Mouse (Mus musculus): ENCODE measurements around the gene Cyb5b. TPM values are rescaled to one million over a fixed set of nuclear protein-coding genes. Genes with fewer than 3 reads are reported as not detected.
A peak's percentile ranks its signal among the peaks of the same experiment; 100 is the strongest.
"Not testable (repeated sequence)": the region's sequence is repeated elsewhere in the genome, so short reads cannot be mapped to it uniquely, and the experiment has no call there.

Gene Cyb5b
- 27.8 and 44.9 TPM in 2 replicates for total RNA-seq (2012; rRNA removed)

- TF ChIP-seq HCFC1 (IDR thresholded peaks at IDR 0.05; ENCODE audit: borderline replicate concordance, insufficient read depth, low read length), result peak; percentile 35; the same call in 1 of the 2 replicates
- TF ChIP-seq CHD2 (IDR thresholded peaks at IDR 0.05; ENCODE audit: low read depth, low read length), result peak; percentile 69; the same call in 1 of the 2 replicates
- no peak for TF ChIP-seq ZC3H11A (IDR thresholded peaks at IDR 0.05; ENCODE audit: borderline replicate concordance, low read depth, low read length)
- TF ChIP-seq MAFK (IDR thresholded peaks at IDR 0.05; ENCODE audit: insufficient read depth, low read depth, low read length), result no peak
- no peak for TF ChIP-seq ZNF384 (IDR thresholded peaks at IDR 0.05; ENCODE audit: low read depth, low read length)
- no peaks in the 10 kb centered on the region for H3K9me3 ChIP-seq (ENCODE audit: control insufficient read depth, insufficient read depth, low read depth, low read length)
- in situ Hi-C loops (cut with MboI; ENCODE audit: low sequenced_read_pairs in 2 of 2, unreplicated experiment in 2 of 2), result no loop called here
- peak within 1 kb of the TSS; percentile 94 for H3K9ac ChIP-seq (ENCODE audit: insufficient read depth, low read depth, low read length, poor library complexity, severe bottlenecking)
- H3K27ac ChIP-seq (ENCODE audit: insufficient read depth, low read depth, low read length, poor library complexity, severe bottlenecking), result peak within 1 kb of the TSS; percentile 62
- peaks cover 0 to 2% of the 10 kb centered on the region in 2 experiments; a peak in 1 of 4 replicates for H3K4me1 ChIP-seq (ENCODE audit: control insufficient read depth in 2 of 2, insufficient read depth in 2 of 2, low read length in 2 of 2, poor library complexity in 1 of 2)
- DNase-seq (ENCODE audit: low read depth, low spot score), result peak; percentile 88
- H3K36me3 ChIP-seq (ENCODE audit: control insufficient read depth, insufficient read depth, low read length, poor library complexity, severe bottlenecking), result peaks cover 12% of the 10 kb centered on the region
- H3K4me3 ChIP-seq (ENCODE audit: insufficient read depth in 1 of 2, low read depth in 1 of 2, low read length in 2 of 2, poor library complexity in 1 of 2, severe bottlenecking in 1 of 2), result peak within 1 kb of the TSS; percentile 94 to 99
Measured at GRCm38 (mm10) chr8:107150404-107151157, at the start of gene Cyb5b. TSS of gene Cyb5b (plus strand) at chr8:107150640.

DNA sequence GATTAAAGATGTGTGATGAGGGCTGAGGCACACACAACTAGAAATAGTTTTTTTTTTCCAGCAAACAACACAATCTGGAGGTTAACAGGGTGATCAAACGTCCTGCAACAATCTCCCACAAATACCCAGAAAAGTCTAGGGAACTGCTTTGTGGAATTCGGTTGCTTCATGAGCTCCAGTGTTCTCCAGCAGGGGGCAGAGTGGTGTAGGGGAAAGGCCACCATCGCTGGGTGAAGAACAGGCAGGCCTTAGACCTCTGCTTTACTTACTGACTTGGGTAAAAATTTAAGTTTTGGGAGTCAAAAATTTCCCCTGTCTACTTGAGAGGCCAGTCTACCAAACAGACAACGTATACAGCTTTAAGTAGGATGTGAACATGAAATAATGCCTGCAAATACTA is 45.9 kb upstream of the Cyb5b start:
- Histone ChIP-seq H3K4me3 (ENCODE audit: insufficient read depth in 1 of 2, low read depth in 1 of 2, low read length in 2 of 2, poor library complexity in 1 of 2, severe bottlenecking in 1 of 2) (no peak overlapping the region), H3K9me3 (ENCODE audit: control insufficient read depth, insufficient read depth, low read depth, low read length) (no peaks in the 10 kb centered on the region), H3K27ac (ENCODE audit: insufficient read depth, low read depth, low read length, poor library complexity, severe bottlenecking) (no peak overlapping the region), H3K4me1 (ENCODE audit: control insufficient read depth in 2 of 2, insufficient read depth in 2 of 2, low read length in 2 of 2, poor library complexity in 1 of 2) (peaks cover 0 to 6% of the 10 kb centered on the region in 2 experiments; a peak in 1 of 4 replicates), H3K36me3 (ENCODE audit: control insufficient read depth, insufficient read depth, low read length, poor library complexity, severe bottlenecking) (no peaks in the 10 kb centered on the region), H3K9ac (ENCODE audit: insufficient read depth, low read depth, low read length, poor library complexity, severe bottlenecking) (no peak overlapping the region)
- DNase-seq (ENCODE audit: low read depth, low spot score), result no peak
- TF ChIP-seq ZC3H11A (IDR thresholded peaks at IDR 0.05; ENCODE audit: borderline replicate concordance, low read depth, low read length), result peak; percentile 73; the same call in 1 of the 2 replicates
- no peak for TF ChIP-seq HCFC1 (IDR thresholded peaks at IDR 0.05; ENCODE audit: borderline replicate concordance, insufficient read depth, low read length)
- in situ Hi-C loops (cut with MboI; ENCODE audit: low sequenced_read_pairs in 2 of 2, unreplicated experiment in 2 of 2), result loop anchor here (5.0 to 25.0 kb wide), 2 partner anchors 208 kb away; no protein-coding TSS in a partner anchor

DNA sequence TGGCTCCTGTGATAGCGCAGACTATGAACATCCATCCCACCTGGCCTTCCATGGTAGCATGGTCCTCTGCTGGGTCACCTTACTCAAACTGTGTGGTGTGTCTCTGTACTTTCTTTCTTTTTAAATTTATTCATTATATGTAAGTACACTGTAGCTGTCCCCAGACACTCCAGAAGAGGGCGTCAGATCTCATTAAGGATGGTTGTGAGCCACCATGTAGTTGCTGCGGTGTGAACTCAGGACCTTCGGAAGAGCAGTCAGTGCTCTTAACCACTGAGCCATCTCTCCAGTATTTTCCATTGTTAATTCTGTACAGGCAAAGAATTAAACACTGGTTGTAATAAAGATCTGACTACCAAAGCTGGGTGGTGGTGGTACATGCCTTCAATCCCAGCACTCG is 42.4 kb upstream of the Cyb5b start:
- not testable (repeated sequence) for H3K4me1 ChIP-seq (ENCODE audit: control insufficient read depth in 2 of 2, insufficient read depth in 2 of 2, low read length in 2 of 2, poor library complexity in 1 of 2); DNase-seq (ENCODE audit: low read depth, low spot score); H3K9me3 ChIP-seq (ENCODE audit: control insufficient read depth, insufficient read depth, low read depth, low read length); H3K36me3 ChIP-seq (ENCODE audit: control insufficient read depth, insufficient read depth, low read length, poor library complexity, severe bottlenecking)
- in situ Hi-C loops (cut with MboI; ENCODE audit: low sequenced_read_pairs in 2 of 2, unreplicated experiment in 2 of 2), result loop anchor here in 1 of 2 experiments (25.0 kb wide), 1 partner anchor 204 kb away; no protein-coding TSS in a partner anchor
- Histone ChIP-seq H3K9ac (ENCODE audit: insufficient read depth, low read depth, low read length, poor library complexity, severe bottlenecking) (peak overlapping the region; percentile 51), H3K27ac (ENCODE audit: insufficient read depth, low read depth, low read length, poor library complexity, severe bottlenecking) (peak overlapping the region; percentile 2; the same call in 1 of the 2 replicates), H3K4me3 (ENCODE audit: insufficient read depth in 1 of 2, low read depth in 1 of 2, low read length in 2 of 2, poor library complexity in 1 of 2, severe bottlenecking in 1 of 2) (peak overlapping the region in 1 of 2 experiments; percentile 24; a peak in 1 of 4 replicates)

GRCm38 (mm10) chr8:107108978-107109720 is 41.3 kb upstream of the Cyb5b start:
- H3K9ac ChIP-seq (ENCODE audit: insufficient read depth, low read depth, low read length, poor library complexity, severe bottlenecking), result peak overlapping the region; percentile 49
- H3K9me3 ChIP-seq (ENCODE audit: control insufficient read depth, insufficient read depth, low read depth, low read length), result no peaks in the 10 kb centered on the region
- H3K4me1 ChIP-seq (ENCODE audit: control insufficient read depth in 2 of 2, insufficient read depth in 2 of 2, low read length in 2 of 2, poor library complexity in 1 of 2), result peaks cover 0 to 12% of the 10 kb centered on the region in 2 experiments; a peak in 1 of 4 replicates
- H3K27ac ChIP-seq (ENCODE audit: insufficient read depth, low read depth, low read length, poor library complexity, severe bottlenecking), result peak overlapping the region; percentile 74
- no peaks in the 10 kb centered on the region for H3K36me3 ChIP-seq (ENCODE audit: control insufficient read depth, insufficient read depth, low read length, poor library complexity, severe bottlenecking)
- in situ Hi-C loops (cut with MboI; ENCODE audit: low sequenced_read_pairs in 2 of 2, unreplicated experiment in 2 of 2), result loop anchor here in 1 of 2 experiments (25.0 kb wide), 1 partner anchor 203 kb away; no protein-coding TSS in a partner anchor
- peak overlapping the region; percentile 54 to 59 for H3K4me3 ChIP-seq (ENCODE audit: insufficient read depth in 1 of 2, low read depth in 1 of 2, low read length in 2 of 2, poor library complexity in 1 of 2, severe bottlenecking in 1 of 2)
- DNase-seq (ENCODE audit: low read depth, low spot score), result no peak
- no peak for TF ChIP-seq CHD2 (IDR thresholded peaks at IDR 0.05; ENCODE audit: low read depth, low read length)
- no peak for TF ChIP-seq MAFK (IDR thresholded peaks at IDR 0.05; ENCODE audit: insufficient read depth, low read depth, low read length)
- TF ChIP-seq ZC3H11A (IDR thresholded peaks at IDR 0.05; ENCODE audit: borderline replicate concordance, low read depth, low read length), result no peak
- TF ChIP-seq ZNF384 (IDR thresholded peaks at IDR 0.05; ENCODE audit: low read depth, low read length), result 0 out of 2 replicates have a peak, but pooled peaks have one; percentile 64
- no peak for TF ChIP-seq HCFC1 (IDR thresholded peaks at IDR 0.05; ENCODE audit: borderline replicate concordance, insufficient read depth, low read length)

Data from ES-E14 (cell line).